Mouse (Mus musculus) liver, adult 2 months (tissue): Measurements from ENCODE around the gene Fbxo47. TPM values are rescaled to one million over a fixed set of nuclear protein-coding genes. Genes with fewer than 3 reads are reported as not detected.

Experiments
- DNase-seq: peaks from one replicate; pipeline ENCODE4 v3.0.0-alpha.2; 2011; ENCODE audit warnings: low read depth, low spot score; ENCODE audit errors: extremely low read depth
- H3K27ac ChIP-seq: fragments of 200-500 bp; replicated peaks from 2 replicates; pipeline ENCODE4 v1.5.1; 2012; ENCODE audit warnings: low read depth, mild to moderate bottlenecking, control low read depth, inconsistent platforms, low read length; ENCODE audit not compliant: insufficient read depth
- H3K27me3 ChIP-seq: fragments of 200-500 bp; 2 replicates; pipeline ENCODE4 v1.6.1; 2012; ENCODE audit warnings: mild to moderate bottlenecking, moderate library complexity, low read length, inconsistent platforms; ENCODE audit not compliant: control insufficient read depth, insufficient read depth
- H3K36me3 ChIP-seq: fragments of 200-500 bp; 2 replicates; pipeline ENCODE4 v1.6.1; 2012; ENCODE audit warnings: low read length, inconsistent platforms; ENCODE audit not compliant: control insufficient read depth, insufficient read depth
- H3K4me1 ChIP-seq: fragments of 200-500 bp; 2 replicates; pipeline ENCODE4 v1.6.1; 2011; ENCODE audit warnings: low read length; ENCODE audit not compliant: control insufficient read depth, insufficient read depth
- H3K4me3 ChIP-seq: fragments of 200-500 bp; 2 replicates; pipeline ENCODE4 v1.5.1; 2011; ENCODE audit warnings: low read depth, mild to moderate bottlenecking, control low read depth, low read length, moderate library complexity; ENCODE audit not compliant: insufficient read depth
- H3K79me2 ChIP-seq: fragments of 200-500 bp; 2 replicates; pipeline ENCODE4 v1.6.1; 2012; ENCODE audit warnings: inconsistent platforms, mild to moderate bottlenecking, low read length, moderate library complexity; ENCODE audit not compliant: control insufficient read depth, insufficient read depth
- H3K9ac ChIP-seq: fragments of 200-500 bp; 2 replicates; pipeline ENCODE4 v1.6.1; 2012; ENCODE audit warnings: low read depth, mild to moderate bottlenecking, control low read depth, inconsistent platforms, low read length
- CTCF ChIP-seq: fragments of 200-500 bp; IDR thresholded peaks from 2 replicates; pipeline ENCODE4 v1.5.1; 2011; ENCODE audit warnings: low read depth, low read length, control low read depth
- POLR2A ChIP-seq: fragments of 200-500 bp; IDR thresholded peaks from 2 replicates; pipeline ENCODE4 v1.6.1; 2011; ENCODE audit warnings: low read length, control low read depth; ENCODE audit not compliant: insufficient read depth; ENCODE audit errors: extremely low read depth
- WGBS: fragments of 180-500 bp; shearing (Covaris S2); methylation state at CpG from one replicate; pipeline ENCODE4 v1.1.7; 2018; 5-methylcytosine and 5-hydroxymethylcytosine counted together
- polyA plus RNA-seq: library from polyadenylated mRNA; depleted of rRNA; stranded (reverse); fragments of >200 nt; gene quantifications from 2 replicates; pipeline ENCODE4 v1.2.3, GENCODE M21; 2012
- total RNA-seq: library from RNA; depleted of rRNA; stranded (reverse); fragments of >200 nt; gene quantifications from 2 replicates; pipeline ENCODE4 v1.2.3, GENCODE M21; 2014

Gene Fbxo47
- total and polyA plus RNA-seq, 2 experiments: 0.17 to 1.4 TPM

- H3K9ac ChIP-seq: no peak overlapping the region; the same call in 1 of the 2 replicates
- H3K4me1 ChIP-seq: peaks cover 68% of the 10 kb centered on the region
- H3K27ac ChIP-seq: peak overlapping the region; percentile 42
- no peak overlapping the region for H3K4me3 ChIP-seq
- peak; percentile 91 for DNase-seq
- 18% methylated on average over 7 of the region's 7 CpGs for WGBS
- TF ChIP-seq CTCF (no peak), POLR2A (no peak)
- peaks cover 3% of the 10 kb centered on the region; the same call in 1 of the 2 replicates for H3K36me3 ChIP-seq
- H3K79me2 ChIP-seq: peaks cover 23% of the 10 kb centered on the region; the same call in 1 of the 2 replicates
- no peaks in the 10 kb centered on the region for H3K27me3 ChIP-seq
These were observed 73.6 kb downstream of the Fbxo47 start for GRCm38 (mm10) chr11:97810356-97810755.

- H3K9ac ChIP-seq: peak overlapping the region; percentile 20
- peak overlapping the region; percentile 67 for H3K27ac ChIP-seq
- peak; percentile 46 for DNase-seq
- H3K27me3 ChIP-seq: no peaks in the 10 kb centered on the region
- H3K79me2 ChIP-seq: peaks cover 22% of the 10 kb centered on the region; the same call in 1 of the 2 replicates
- peaks cover 3% of the 10 kb centered on the region; the same call in 1 of the 2 replicates for H3K36me3 ChIP-seq
- no peak overlapping the region for H3K4me3 ChIP-seq
- H3K4me1 ChIP-seq: peaks cover 70% of the 10 kb centered on the region
- WGBS: 25% methylated on average over 7 of the region's 7 CpGs
- TF ChIP-seq CTCF: no peak
- TF ChIP-seq POLR2A: no peak
These were observed 74.5 kb downstream of the Fbxo47 start for GRCm38 (mm10) chr11:97809235-97810121.

- H3K4me1 ChIP-seq: peaks cover 69% of the 10 kb centered on the region
- 11% methylated on average over 5 of the region's 5 CpGs for WGBS
- H3K79me2 ChIP-seq: peaks cover 25% of the 10 kb centered on the region; the same call in 1 of the 2 replicates
- H3K27ac ChIP-seq: peak overlapping the region; percentile 67
- H3K36me3 ChIP-seq: peaks cover 3% of the 10 kb centered on the region; the same call in 1 of the 2 replicates
- TF ChIP-seq CTCF (no peak), POLR2A (no peak)
- H3K27me3 ChIP-seq: no peaks in the 10 kb centered on the region
- DNase-seq: peak; percentile 89
- no peak overlapping the region for H3K4me3 ChIP-seq
- H3K9ac ChIP-seq: peak overlapping the region; percentile 20; the same call in 1 of the 2 replicates
These were observed 75.2 kb downstream of the Fbxo47 start for GRCm38 (mm10) chr11:97808621-97809234.

GRCm38 (mm10) chr11:97808093-97808492 is 75.9 kb downstream of the Fbxo47 start:
- Histone ChIP-seq H3K36me3 (peaks cover 3% of the 10 kb centered on the region; the same call in 1 of the 2 replicates), H3K27me3 (no peaks in the 10 kb centered on the region), H3K4me3 (no peak overlapping the region), H3K79me2 (peaks cover 28% of the 10 kb centered on the region; the same call in 1 of the 2 replicates), H3K9ac (no peak overlapping the region), H3K4me1 (peaks cover 67% of the 10 kb centered on the region), H3K27ac (peak overlapping the region; percentile 67)
- TF ChIP-seq POLR2A: no peak
- no peak for TF ChIP-seq CTCF
- 9% methylated on average over 2 of the region's 2 CpGs for WGBS
- peak; percentile 20 for DNase-seq

GRCm38 (mm10) chr11:97807626-97808025 is 76.3 kb downstream of the Fbxo47 start:
- no peak overlapping the region for H3K9ac ChIP-seq

More at GRCm38 (mm10) chr11:97807626-97808025, 76.3 kb downstream of the Fbxo47 start:
- Histone ChIP-seq H3K79me2 (peaks cover 26% of the 10 kb centered on the region; the same call in 1 of the 2 replicates), H3K27ac (peak overlapping the region; percentile 67), H3K36me3 (peaks cover 3% of the 10 kb centered on the region; the same call in 1 of the 2 replicates), H3K4me3 (no peak overlapping the region), H3K27me3 (no peaks in the 10 kb centered on the region), H3K4me1 (peaks cover 63% of the 10 kb centered on the region)
- WGBS: 23% methylated on average over 6 of the region's 6 CpGs
- DNase-seq: no peak
- TF ChIP-seq CTCF (no peak), POLR2A (no peak)
